Mouse (Mus musculus) thymus, adult 2 months (tissue): Measurements from ENCODE around the gene Tanc1.

ENCODE experiments used
- CTCF ChIP-seq: fragments of 200-500 bp; IDR thresholded peaks from 2 replicates; pipeline ENCODE4 v1.5.1; 2012; ENCODE audit warnings: mild to moderate bottlenecking, control low read depth, low read length, moderate library complexity, borderline replicate concordance; ENCODE audit not compliant: control insufficient read depth, poor library complexity, insufficient read depth; ENCODE audit errors: extremely low read depth
- POLR2A ChIP-seq: fragments of 200-500 bp; IDR thresholded peaks from 2 replicates; pipeline ENCODE4 v1.6.1; 2012; ENCODE audit warnings: mild to moderate bottlenecking, low read length, control low read depth, moderate library complexity; ENCODE audit not compliant: control insufficient read depth, poor library complexity, insufficient read depth; ENCODE audit errors: extremely low read depth

GRCm38 (mm10) chr2:59612733-59613473 is 1.1 kb downstream of the Tanc1 start:
- no peak for TF ChIP-seq CTCF
- TF ChIP-seq POLR2A = no peak
